Mouse (Mus musculus) brain, embryonic 14.5 days (tissue): ENCODE results near the gene C1ql4.

Experiments
- CTCF ChIP-seq: fragments of 200-500 bp; IDR thresholded peaks from 2 replicates; pipeline ENCODE4 v1.5.1; 2012; ENCODE audit warnings: inconsistent platforms, mild to moderate bottlenecking, moderate library complexity, borderline replicate concordance; ENCODE audit not compliant: insufficient read depth, insufficient read length; ENCODE audit errors: extremely low read depth
- POLR2A ChIP-seq: fragments of 200-500 bp; IDR thresholded peaks from 2 replicates; pipeline ENCODE4 v1.6.1; 2012; ENCODE audit warnings: mild to moderate bottlenecking, inconsistent platforms, borderline replicate concordance; ENCODE audit not compliant: poor library complexity, insufficient read depth, insufficient read length, severe bottlenecking; ENCODE audit errors: extremely low read depth

DNA sequence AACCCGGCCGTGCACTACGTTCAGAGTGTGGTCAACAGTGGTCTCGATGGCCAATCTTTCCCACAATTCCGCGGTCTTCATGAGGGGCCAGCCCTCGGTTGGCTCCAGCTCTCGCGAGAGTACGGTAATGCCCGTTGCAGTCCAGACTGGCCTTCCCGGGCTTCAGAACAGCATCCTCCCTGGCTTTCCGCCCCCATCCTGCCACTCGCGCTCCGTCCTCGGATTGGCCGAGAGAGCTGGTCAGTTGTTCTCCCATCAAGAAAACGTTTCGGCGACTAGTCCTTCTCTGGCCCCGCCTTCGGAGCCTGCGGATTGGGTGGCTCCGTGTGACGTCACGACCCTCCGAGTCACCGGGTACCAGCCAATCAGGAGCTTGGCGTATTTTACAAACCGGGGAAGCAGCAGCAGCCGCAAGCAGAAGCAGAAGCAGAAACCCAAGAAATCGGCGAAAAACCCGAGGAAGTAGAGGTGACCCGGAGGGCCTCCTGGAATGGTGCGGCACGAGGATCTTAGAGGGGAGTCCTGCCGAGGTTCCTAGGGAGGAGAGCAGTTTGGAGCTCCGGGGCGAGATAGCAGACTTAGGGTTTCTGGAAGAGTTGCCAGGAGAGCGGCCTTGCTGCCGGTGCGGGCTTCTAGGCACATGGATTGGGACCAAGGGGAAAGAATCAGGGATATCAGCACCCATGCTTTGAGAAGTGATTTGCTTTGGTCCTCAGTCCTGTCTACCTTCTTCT is 12.8 kb downstream of the C1ql4 start:
- TF ChIP-seq POLR2A: peak; percentile 38; the same call in 1 of the 2 replicates
- TF ChIP-seq CTCF: no peak
